Mouse (Mus musculus) CH12.LX (cell line): ENCODE results near the gene BC107364. TPM values are rescaled to one million over a fixed set of nuclear protein-coding genes. Genes with fewer than 3 reads are reported as not detected.
A peak's percentile ranks its signal among the peaks of the same experiment; 100 is the strongest.
"Not testable (repeated sequence)": the region's sequence is repeated elsewhere in the genome, so short reads cannot be mapped to it uniquely, and the experiment has no call there.

ENCODE experiments used
- DNase-seq: peaks from one replicate; pipeline ENCODE4 v3.0.0-alpha.2; 2013; ENCODE audit errors: extremely low read depth
- H3K27ac ChIP-seq: 2 replicates; pipeline ENCODE4 v1.5.1; 2012; ENCODE audit warnings: low read depth, mild to moderate bottlenecking, control low read depth, moderate library complexity; ENCODE audit not compliant: insufficient read depth
- H3K27me3 ChIP-seq: replicated peaks from 2 replicates; pipeline ENCODE3; 2012; ENCODE audit warnings: inconsistent platforms
- H3K36me3 ChIP-seq, 2 experiments: replicated peaks in 1 of 2; 2 replicates each; pipeline versions ENCODE3 to v1.6.1; 2012; ENCODE audit warnings: inconsistent platforms in 1 of 2, low read length in 1 of 2, mild to moderate bottlenecking in 1 of 2, mixed read lengths in 1 of 2, moderate library complexity in 1 of 2; ENCODE audit not compliant: control insufficient read depth in 1 of 2, insufficient read depth in 1 of 2
- H3K4me1 ChIP-seq, 2 experiments: 2 replicates each; pipeline ENCODE4 v1.6.1; 2012; ENCODE audit warnings: inconsistent platforms in 1 of 2, moderate library complexity in 1 of 2; ENCODE audit not compliant: insufficient read depth in 2 of 2, control insufficient read depth in 1 of 2
- H3K4me2 ChIP-seq: 2 replicates; pipeline ENCODE4 v1.6.1; 2012; ENCODE audit warnings: low read depth, mild to moderate bottlenecking, control low read depth; ENCODE audit not compliant: poor library complexity, insufficient read depth, severe bottlenecking
- H3K4me3 ChIP-seq, 3 experiments: fragments of 150-350 bp in 1 of 3; sonication (generic) in 1 of 3; replicated peaks in 1 of 3; 2 replicates each; pipeline versions ENCODE3 to v1.5.1; 2011 to 2012; ENCODE audit warnings: low read depth in 2 of 3, low read length in 2 of 3, mild to moderate bottlenecking in 2 of 3, moderate library complexity in 2 of 3, control low read depth in 1 of 3, improper control_type of control experiment in 1 of 3, inconsistent platforms in 1 of 3, mixed read lengths in 1 of 3; ENCODE audit not compliant: poor library complexity in 1 of 3
- H3K79me2 ChIP-seq: replicated peaks from 2 replicates; pipeline ENCODE4 v1.6.1; 2012; ENCODE audit warnings: mild to moderate bottlenecking, moderate library complexity; ENCODE audit not compliant: control insufficient read depth, poor library complexity, insufficient read depth, severe bottlenecking; ENCODE audit errors: extremely low read depth
- H3K9ac ChIP-seq: 2 replicates; pipeline ENCODE4 v1.6.1; 2012; ENCODE audit warnings: low read depth, mild to moderate bottlenecking, control low read depth, moderate library complexity; ENCODE audit not compliant: insufficient read depth
- H3K9me3 ChIP-seq: replicated peaks from 2 replicates; pipeline ENCODE3; 2012; ENCODE audit warnings: low read length, inconsistent platforms, mixed read lengths
- CHD2 ChIP-seq: IDR thresholded peaks from 2 replicates; pipeline ENCODE4 v1.6.1; 2011; ENCODE audit warnings: low read length, improper control_type of control experiment
- CTCF ChIP-seq, 2 experiments: IDR thresholded peaks in 1 of 2; conservative IDR thresholded peaks in 1 of 2; 2 replicates each; pipeline ENCODE4 v1.5.1; 2011 to 2012; ENCODE audit warnings: low read depth in 2 of 2, low read length in 2 of 2, improper control_type of control experiment in 1 of 2, inconsistent platforms in 1 of 2, mild to moderate bottlenecking in 1 of 2, moderate library complexity in 1 of 2
- E2F4 ChIP-seq: IDR thresholded peaks from 2 replicates; pipeline ENCODE4 v1.6.1; 2011; ENCODE audit warnings: low read depth, low read length, improper control_type of control experiment; ENCODE audit not compliant: insufficient replicate concordance
- ELF1 ChIP-seq: IDR thresholded peaks from 2 replicates; pipeline ENCODE4 v1.6.1; 2014; ENCODE audit warnings: low read depth, mild to moderate bottlenecking, inconsistent platforms, low read length, improper control_type of control experiment
- EP300 ChIP-seq: IDR thresholded peaks from 2 replicates; pipeline ENCODE4 v1.6.1; 2011; ENCODE audit warnings: low read length, improper control_type of control experiment
- GABPA ChIP-seq: IDR thresholded peaks from 2 replicates; pipeline ENCODE4 v1.6.1; 2012; ENCODE audit warnings: low read depth, low read length, improper control_type of control experiment, inconsistent platforms; ENCODE audit not compliant: insufficient replicate concordance
- HCFC1 ChIP-seq: IDR thresholded peaks from 2 replicates; pipeline ENCODE4 v1.6.1; 2012; ENCODE audit warnings: low read depth, mild to moderate bottlenecking, inconsistent platforms, low read length, improper control_type of control experiment
- JUN ChIP-seq: IDR thresholded peaks from 2 replicates; pipeline ENCODE4 v1.6.1; 2011; ENCODE audit warnings: low read depth, mild to moderate bottlenecking, low read length, improper control_type of control experiment, moderate library complexity; ENCODE audit not compliant: insufficient read depth
- MAX ChIP-seq: IDR thresholded peaks from 2 replicates; pipeline ENCODE4 v1.6.1; 2011; ENCODE audit warnings: low read length, improper control_type of control experiment
- MYC ChIP-seq: IDR thresholded peaks from 2 replicates; pipeline ENCODE4 v1.6.1; 2011; ENCODE audit warnings: low read depth, mild to moderate bottlenecking, improper control_type of control experiment, low read length
- POLR2AphosphoS2 ChIP-seq: IDR thresholded peaks from 2 replicates; pipeline ENCODE4 v1.6.1; 2011; ENCODE audit warnings: low read depth, low read length, improper control_type of control experiment
- RAD21 ChIP-seq: IDR thresholded peaks from 2 replicates; pipeline ENCODE4 v1.6.1; 2011; ENCODE audit warnings: low read depth, mild to moderate bottlenecking, low read length, improper control_type of control experiment, moderate library complexity
- SIN3A ChIP-seq: IDR thresholded peaks from 2 replicates; pipeline ENCODE4 v1.6.1; 2012; ENCODE audit warnings: low read length, improper control_type of control experiment, inconsistent platforms
- TBP ChIP-seq: conservative IDR thresholded peaks from 2 replicates; pipeline ENCODE4 v1.6.1; 2011; ENCODE audit warnings: low read depth, low read length, improper control_type of control experiment
- USF1 ChIP-seq: IDR thresholded peaks from 2 replicates; pipeline ENCODE4 v1.6.1; 2014; ENCODE audit warnings: low read depth, mild to moderate bottlenecking, inconsistent platforms, low read length, improper control_type of control experiment
- ZC3H11A ChIP-seq: IDR thresholded peaks from 2 replicates; pipeline ENCODE4 v1.6.1; 2012; ENCODE audit warnings: low read depth, mild to moderate bottlenecking, inconsistent platforms, low read length, improper control_type of control experiment
- ZNF384 ChIP-seq: IDR thresholded peaks from 2 replicates; pipeline ENCODE4 v1.6.1; 2012; ENCODE audit warnings: low read depth, low read length, improper control_type of control experiment, inconsistent platforms
- dilution Hi-C: fragments of 300-500 bp; cut with MboI; formaldehyde crosslinking; loops from 2 replicates; pipeline ENCODE4 v1.14.3; 2020; ENCODE audit warnings: low sequenced_read_pairs; ENCODE audit not compliant: extremely low pct_unique_long_range_greater_than_20kb, extremely low pct_ligation_motif_present
- in situ Hi-C: fragments of 300-500 bp; cut with MboI; formaldehyde crosslinking; loops from 3 replicates; pipeline ENCODE4 v1.14.3; 2019; ENCODE audit warnings: low sequenced_read_pairs, low pct_ligation_motif_present, low pct_unique_long_range_greater_than_20kb, mixed read lengths
- polyA plus RNA-seq: library from polyadenylated mRNA; unstranded; fragments of >175 nt; gene quantifications from 2 replicates; pipeline ENCODE4 v1.2.1, GENCODE M21; 2012; ENCODE audit warnings: low read depth; ENCODE audit not compliant: insufficient read length
- total RNA-seq, 2 experiments: library from RNA; depleted of rRNA; stranded (reverse); fragments of 300-350 nt in 1 of 2; fragments of >200 nt in 1 of 2; gene quantifications; 2 replicates each; pipeline ENCODE4 v1.2.3; 2012 to 2014

BC107364 gene
- total and polyA plus RNA-seq, 3 experiments: 0.13 TPM; not detected in 2

DNA sequence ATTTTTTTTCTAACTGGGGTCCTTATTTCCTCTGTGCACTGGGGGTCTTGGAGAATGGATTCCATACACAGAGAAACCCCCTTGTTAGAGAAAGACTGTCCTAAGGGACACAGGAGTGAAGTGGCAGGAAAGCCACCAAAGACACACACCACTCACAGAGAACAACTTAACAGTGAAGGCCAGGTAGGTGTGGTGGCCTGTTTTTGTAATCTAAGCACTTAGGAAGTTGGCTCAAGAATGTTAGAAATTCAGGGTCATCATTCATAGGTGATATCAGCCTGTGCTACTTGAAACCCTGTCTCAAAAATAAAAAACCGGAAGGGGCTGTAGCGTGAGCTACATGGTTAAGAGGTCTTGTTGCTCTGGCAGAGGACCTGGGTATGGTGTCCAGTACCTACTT, 31.8 kb upstream of the BC107364 start:
- no peaks in the 10 kb centered on the region for H3K36me3 ChIP-seq
- in situ Hi-C loops: no loop called here

DNA sequence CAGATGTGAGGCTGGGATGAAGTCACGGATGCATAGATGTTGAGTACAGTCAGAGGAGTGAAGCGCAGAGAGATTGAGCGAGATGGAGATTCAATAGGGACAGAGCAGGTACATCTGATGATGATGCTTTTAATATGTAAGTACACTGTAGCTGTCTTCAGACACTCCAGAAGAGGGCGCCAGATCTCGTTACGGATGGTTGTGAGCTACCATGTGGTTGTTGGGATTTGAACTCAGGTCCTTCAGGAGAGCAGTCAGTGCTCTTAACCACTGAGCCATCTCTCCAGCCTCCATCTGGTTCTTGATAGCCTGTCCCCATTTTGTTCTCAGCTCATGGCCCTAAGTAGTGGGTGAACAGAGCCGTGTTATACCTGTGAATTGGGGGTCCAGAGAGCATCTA, 30.9 kb upstream of the BC107364 start:
- dilution Hi-C loops: not testable (repeated sequence)

More for the DNA sequence above, 31.8 kb upstream of the BC107364 start:
- H3K27me3 ChIP-seq: peaks cover 27% of the 10 kb centered on the region
- H3K9me3 ChIP-seq: peaks cover 2% of the 10 kb centered on the region
- no peak overlapping the region for H3K4me2 ChIP-seq
- no peak overlapping the region for H3K4me3 ChIP-seq
- no peaks in the 10 kb centered on the region for H3K79me2 ChIP-seq
- dilution Hi-C loops: no loop called here
- TF ChIP-seq HCFC1 (no peak), USF1 (no peak), ZC3H11A (no peak), ELF1 (no peak), JUN (no peak), MYC (no peak), MAX (no peak), POLR2AphosphoS2 (no peak), ZNF384 (no peak)
- H3K4me1 ChIP-seq: peaks cover 0 to 19% of the 10 kb centered on the region in 2 experiments; a peak in 2 of 4 replicates
- no peak overlapping the region for H3K9ac ChIP-seq
- no peak overlapping the region for H3K27ac ChIP-seq
- DNase-seq: no peak

DNA sequence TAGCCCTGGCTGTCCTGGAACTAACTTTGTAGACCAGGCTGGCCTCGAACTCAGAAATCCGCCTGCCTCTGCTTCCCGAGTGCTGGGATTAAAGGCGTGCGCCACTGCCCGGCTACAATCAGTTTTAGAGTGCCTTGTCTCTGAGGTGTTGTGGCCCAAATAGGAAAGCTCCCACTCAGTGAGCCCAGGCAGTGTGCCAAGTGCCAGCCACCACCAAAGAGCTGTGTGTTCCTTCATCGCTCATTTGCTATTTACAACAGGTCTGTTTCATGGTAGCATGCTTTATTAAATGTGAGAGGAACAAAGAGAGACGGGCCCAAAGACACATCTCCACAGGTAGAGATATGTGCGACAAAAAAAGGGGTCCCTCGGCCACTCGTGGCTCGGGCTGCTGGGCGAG, 30.3 kb upstream of the BC107364 start:
- H3K27ac ChIP-seq: no peak overlapping the region
- dilution Hi-C loops: no loop called here
- TF ChIP-seq ZC3H11A: no peak
- no peak for TF ChIP-seq E2F4
- TF ChIP-seq CHD2: no peak
- no peak for TF ChIP-seq GABPA
- no peak for TF ChIP-seq MYC
- no peak for TF ChIP-seq RAD21
- TF ChIP-seq EP300: no peak
- TF ChIP-seq SIN3A: no peak
- TF ChIP-seq, all 38 proteins: peak for 0
- peaks cover 37% of the 10 kb centered on the region for H3K27me3 ChIP-seq
- H3K9ac ChIP-seq: no peak overlapping the region
- H3K4me1 ChIP-seq: peaks cover 0 to 21% of the 10 kb centered on the region in 2 experiments; a peak in 2 of 4 replicates
- in situ Hi-C loops: no loop called here
- no peak for DNase-seq
- H3K36me3 ChIP-seq: no peaks in the 10 kb centered on the region
- peaks cover 2% of the 10 kb centered on the region for H3K9me3 ChIP-seq
- H3K4me3 ChIP-seq: no peak overlapping the region
- no peak overlapping the region for H3K4me2 ChIP-seq
- H3K79me2 ChIP-seq: no peaks in the 10 kb centered on the region

More for the DNA sequence above, 30.9 kb upstream of the BC107364 start:
- H3K9ac ChIP-seq, H3K4me2 ChIP-seq, in situ Hi-C loops, H3K79me2 ChIP-seq, H3K4me3 ChIP-seq, H3K36me3 ChIP-seq, H3K27ac ChIP-seq, H3K9me3 ChIP-seq, DNase-seq: not testable (repeated sequence)
- TF ChIP-seq CTCF (conservative IDR thresholded peaks at IDR 0.05 in 1 of 2, IDR thresholded peaks at IDR 0.05 in 1 of 2; ENCODE audit: low read depth in 2 of 2, low read length in 2 of 2) (peak; percentile 32 to 49; a peak in 2 of 4 replicates), TBP (0 out of 2 replicates have a peak, but pooled peaks have one; percentile 31), MYC (0 out of 2 replicates have a peak, but pooled peaks have one; percentile 32)
- Histone ChIP-seq H3K4me1 (peaks cover 0 to 19% of the 10 kb centered on the region in 2 experiments; a peak in 2 of 4 replicates), H3K27me3 (peaks cover 31% of the 10 kb centered on the region)
